Mouse (Mus musculus) heart, postnatal 0 days (tissue): ENCODE measurements around the gene Pdzd2. TPM values are rescaled to one million over a fixed set of nuclear protein-coding genes. Genes with fewer than 3 reads are reported as not detected.

ENCODE experiments used
- ATAC-seq: fragments of 200-750 bp; cut with Nextera tagmentation; 2 replicates; pipeline ENCODE4 v1.8.0; 2017; ENCODE audit warnings: low read depth, moderate number of reproducible peaks, moderate library complexity; ENCODE audit not compliant: insufficient read depth
- DNase-seq: peaks from one replicate; pipeline ENCODE4 v3.0.0-alpha.2; 2016; ENCODE audit warnings: low spot score
- H3K27ac ChIP-seq: fragments of 300-500 bp; sonication (generic); 2 replicates; pipeline ENCODE4 v1.5.1; 2014; ENCODE audit warnings: low read depth, mild to moderate bottlenecking
- H3K27me3 ChIP-seq: fragments of 300-500 bp; sonication (generic); 2 replicates; pipeline ENCODE4 v1.6.1; 2014; ENCODE audit warnings: low read length, mixed read lengths; ENCODE audit not compliant: control insufficient read depth, insufficient read depth
- H3K36me3 ChIP-seq: fragments of 300-500 bp; sonication (generic); replicated peaks from 2 replicates; pipeline ENCODE4 v1.6.1; 2014; ENCODE audit warnings: low read length, mixed read lengths; ENCODE audit not compliant: control insufficient read depth, insufficient read depth
- H3K4me1 ChIP-seq: fragments of 300-500 bp; sonication (generic); 2 replicates; pipeline ENCODE4 v1.6.1; 2014; ENCODE audit warnings: antibody characterized with exemption; ENCODE audit not compliant: control insufficient read depth, insufficient read depth
- H3K4me2 ChIP-seq: fragments of 300-500 bp; sonication (generic); 2 replicates; pipeline ENCODE4 v1.6.1; 2014; ENCODE audit warnings: low read depth, mild to moderate bottlenecking, low read length, moderate library complexity
- H3K4me3 ChIP-seq: fragments of 300-500 bp; sonication (generic); 2 replicates; pipeline ENCODE4 v1.5.1; 2014; ENCODE audit warnings: low read depth, low read length
- H3K9ac ChIP-seq: fragments of 300-500 bp; sonication (generic); replicated peaks from 2 replicates; pipeline ENCODE4 v1.6.1; 2014; ENCODE audit warnings: low read depth, low read length, mixed read lengths
- H3K9me3 ChIP-seq: fragments of 300-500 bp; sonication (generic); replicated peaks from 2 replicates; pipeline ENCODE4 v1.6.1; 2016; ENCODE audit warnings: low read length; ENCODE audit not compliant: control insufficient read depth
- CTCF ChIP-seq: IDR thresholded peaks from 2 replicates; pipeline ENCODE4 v1.5.1; 2016; ENCODE audit warnings: antibody characterized with exemption, control low read depth, low read depth
- EP300 ChIP-seq: IDR thresholded peaks from 2 replicates; pipeline ENCODE4 v1.6.1; 2016; ENCODE audit warnings: antibody characterized with exemption, low read depth
- WGBS: fragments of 180-500 bp; shearing (Covaris S2); extraction: QIAGEN DNeasy Blood & Tissue Kit; methylation state at CpG from one replicate; pipeline ENCODE4 v1.1.7; 2014; 5-methylcytosine and 5-hydroxymethylcytosine counted together
- polyA plus RNA-seq: library from polyadenylated mRNA; unstranded; fragments of >200 nt; fragmentation: Nextera tagmentation; extraction: Ambion mirVana; gene quantifications from 2 replicates; pipeline ENCODE4 v1.2.1, GENCODE M21; 2015
- total RNA-seq: library from RNA; depleted of rRNA; stranded (reverse); fragments of >200 nt; gene quantifications from 2 replicates; pipeline ENCODE4 v1.2.3, GENCODE M21; 2014; ENCODE audit warnings: low replicate concordance

Pdzd2 gene
- total and polyA plus RNA-seq, 2 experiments from 2014 or later = 36.1 to 86.0 TPM

DNA sequence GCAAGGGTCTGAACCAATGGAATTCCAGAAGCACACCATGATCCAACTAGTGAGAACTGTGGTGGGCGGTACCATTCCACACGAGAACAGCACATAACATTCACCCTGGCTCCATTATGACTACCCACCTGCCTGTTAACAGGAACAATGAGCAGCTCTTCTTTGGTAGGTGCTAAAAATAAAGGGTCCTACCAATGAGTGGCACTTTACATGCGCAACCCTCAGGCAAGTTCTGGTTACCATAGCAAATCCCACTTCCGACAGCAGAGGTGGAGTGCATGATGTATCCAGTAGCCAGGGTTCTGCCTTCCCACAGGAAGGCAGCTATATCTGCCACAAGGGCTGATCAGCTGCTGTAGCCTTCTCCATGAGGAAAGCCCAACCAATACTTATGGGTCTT, 11.3 kb downstream of the Pdzd2 start:
- DNase-seq (no peak), ATAC-seq (no peak)
- H3K36me3 ChIP-seq = no peaks in the 10 kb centered on the region
- no peak overlapping the region for H3K9ac ChIP-seq
- H3K4me3 ChIP-seq = no peak overlapping the region
- no peak overlapping the region; the same call in 1 of the 2 replicates for H3K27ac ChIP-seq
- TF ChIP-seq EP300 (no peak), CTCF (no peak)
- 58% methylated on average over 4 of the region's 4 CpGs for WGBS
- H3K4me1 ChIP-seq = peaks cover 32% of the 10 kb centered on the region
- no peaks in the 10 kb centered on the region for H3K9me3 ChIP-seq
- no peaks in the 10 kb centered on the region for H3K27me3 ChIP-seq
- no peak overlapping the region for H3K4me2 ChIP-seq

DNA sequence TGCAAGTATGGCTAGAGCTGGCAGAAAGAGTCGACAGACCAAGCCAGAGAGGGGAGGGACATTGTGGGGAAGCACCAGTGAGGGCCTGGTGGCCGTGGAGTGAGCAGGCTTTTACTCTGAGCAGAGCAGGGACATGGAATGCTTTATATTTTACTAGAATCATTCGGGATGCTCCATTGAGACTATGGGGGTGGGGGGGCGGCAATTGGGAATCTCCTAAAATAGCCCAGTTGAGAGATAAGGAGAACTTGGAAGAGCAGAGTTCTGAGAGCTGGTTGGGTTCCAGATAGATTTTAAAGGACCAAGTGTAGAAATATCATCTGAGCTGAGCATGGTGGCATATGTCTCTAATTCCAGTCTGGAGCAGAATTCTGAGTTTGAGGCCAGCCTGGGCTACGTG, 14.5 kb downstream of the Pdzd2 start:
- WGBS = 26% methylated on average over 5 of the region's 5 CpGs
- ATAC-seq (peak; percentile 58), DNase-seq (peak; percentile 58)
- no peaks in the 10 kb centered on the region for H3K27me3 ChIP-seq
- peaks cover 7% of the 10 kb centered on the region; the same call in 1 of the 2 replicates for H3K36me3 ChIP-seq
- TF ChIP-seq EP300 (no peak), CTCF (no peak)
- H3K9ac ChIP-seq = no peak overlapping the region
- H3K4me3 ChIP-seq = no peak overlapping the region
- H3K4me2 ChIP-seq = no peak overlapping the region
- no peaks in the 10 kb centered on the region for H3K9me3 ChIP-seq
- peaks cover 18% of the 10 kb centered on the region; the same call in 1 of the 2 replicates for H3K4me1 ChIP-seq
- H3K27ac ChIP-seq = peak overlapping the region; percentile 22; the same call in 1 of the 2 replicates

DNA sequence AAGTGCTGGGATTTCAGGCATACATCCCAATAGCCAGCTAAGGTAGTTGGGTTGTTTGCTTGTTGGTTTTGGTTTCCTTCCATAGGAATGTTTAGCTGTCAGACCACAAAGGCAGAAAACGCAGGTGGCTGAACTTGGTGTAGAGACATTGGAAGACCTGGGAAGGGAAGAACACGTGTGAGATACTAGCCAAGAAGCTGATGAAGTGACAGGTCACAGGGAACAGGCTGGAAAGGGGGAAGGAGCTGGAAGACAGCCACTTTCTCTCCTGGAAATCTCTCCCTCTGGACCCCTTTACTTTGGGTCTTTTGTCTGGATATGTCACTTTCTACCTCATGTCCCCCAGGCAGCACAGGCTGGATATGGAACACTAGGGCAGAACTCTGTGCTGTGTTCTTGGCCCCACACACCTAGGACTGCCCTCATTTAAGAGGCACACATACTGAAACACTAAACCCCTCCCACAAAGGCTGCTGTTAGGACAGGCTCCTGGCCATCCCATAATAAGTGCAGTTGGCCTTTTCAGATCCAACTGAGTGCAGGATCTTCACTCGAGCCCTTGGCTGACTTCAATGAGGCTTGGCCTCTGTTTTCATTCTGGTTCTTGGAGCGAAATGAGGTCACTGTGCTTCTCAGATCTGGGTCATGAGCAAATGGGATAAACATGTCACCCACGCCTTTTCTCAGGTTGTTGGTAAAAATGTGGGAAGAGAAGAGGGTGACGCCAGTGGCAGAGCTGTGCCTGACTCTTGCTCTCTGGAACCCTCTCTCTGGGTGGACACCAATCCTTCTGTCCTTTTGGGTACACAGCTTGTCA, 17.8 kb downstream of the Pdzd2 start:
- H3K9me3 ChIP-seq = no peaks in the 10 kb centered on the region
- no peak for DNase-seq
- ATAC-seq = no peak
- TF ChIP-seq EP300 (no peak), CTCF (no peak)
- H3K4me1 ChIP-seq = peaks cover 20% of the 10 kb centered on the region
- H3K36me3 ChIP-seq = peaks cover 7% of the 10 kb centered on the region; the same call in 1 of the 2 replicates
- no peak overlapping the region for H3K4me3 ChIP-seq
- H3K27me3 ChIP-seq = no peaks in the 10 kb centered on the region
- no peak overlapping the region for H3K9ac ChIP-seq
- no peak overlapping the region for H3K27ac ChIP-seq
- 68% methylated on average over 6 of the region's 6 CpGs for WGBS
- no peak overlapping the region for H3K4me2 ChIP-seq

DNA sequence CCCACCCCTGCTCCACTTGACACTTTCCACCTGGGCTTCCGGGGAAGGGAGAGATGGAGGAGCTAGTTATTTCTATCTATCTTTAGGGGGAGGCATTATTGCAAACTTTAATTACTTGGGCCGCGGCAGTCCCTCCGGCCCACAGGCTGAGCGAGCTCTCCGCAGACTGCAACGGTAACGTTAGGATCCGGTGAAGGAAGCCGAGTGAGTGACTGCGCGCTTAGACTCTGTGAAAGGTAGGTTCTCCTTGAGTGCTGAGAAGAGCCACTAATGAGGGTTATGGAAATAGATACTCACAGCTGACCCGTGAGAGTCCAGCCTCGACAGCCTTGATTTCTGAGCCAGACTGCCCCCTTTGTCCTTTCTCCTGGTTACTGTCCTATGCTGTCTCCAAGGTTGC, 20.9 kb downstream of the Pdzd2 start:
- no peak overlapping the region for H3K4me3 ChIP-seq
- TF ChIP-seq CTCF (no peak), EP300 (no peak)
- no peaks in the 10 kb centered on the region for H3K9me3 ChIP-seq
- 70% methylated on average over 14 of the region's 14 CpGs for WGBS
- peaks cover 21% of the 10 kb centered on the region for H3K4me1 ChIP-seq
- DNase-seq (no peak), ATAC-seq (no peak)
- H3K36me3 ChIP-seq = peaks cover 7% of the 10 kb centered on the region; the same call in 1 of the 2 replicates
- no peak overlapping the region for H3K9ac ChIP-seq
- no peaks in the 10 kb centered on the region for H3K27me3 ChIP-seq
- no peak overlapping the region for H3K27ac ChIP-seq
- H3K4me2 ChIP-seq = no peak overlapping the region

GRCm38 (mm10) chr15:12717410-12717809, 22.3 kb downstream of the Pdzd2 start:
- Histone ChIP-seq H3K4me2 (no peak overlapping the region), H3K36me3 (peaks cover 7% of the 10 kb centered on the region; the same call in 1 of the 2 replicates), H3K9ac (no peak overlapping the region), H3K4me3 (no peak overlapping the region), H3K4me1 (peaks cover 24% of the 10 kb centered on the region), H3K9me3 (no peaks in the 10 kb centered on the region), H3K27ac (no peak overlapping the region; the same call in 1 of the 2 replicates), H3K27me3 (no peaks in the 10 kb centered on the region)
- no peak for DNase-seq
- no peak for TF ChIP-seq EP300
- no peak for TF ChIP-seq CTCF
- no peak for ATAC-seq
- 56% methylated on average over 3 of the region's 3 CpGs for WGBS
